Mouse (Mus musculus): ENCODE measurements at regions not wholly inside any gene's neighbourhood (a gene's known extent, or its start where the extent isn't known, plus 50 kb on each side); places are given as distances from the start of the nearest gene placed in this dataset.
A peak's percentile ranks its signal among the peaks of the same experiment; 100 is the strongest.

DNA sequence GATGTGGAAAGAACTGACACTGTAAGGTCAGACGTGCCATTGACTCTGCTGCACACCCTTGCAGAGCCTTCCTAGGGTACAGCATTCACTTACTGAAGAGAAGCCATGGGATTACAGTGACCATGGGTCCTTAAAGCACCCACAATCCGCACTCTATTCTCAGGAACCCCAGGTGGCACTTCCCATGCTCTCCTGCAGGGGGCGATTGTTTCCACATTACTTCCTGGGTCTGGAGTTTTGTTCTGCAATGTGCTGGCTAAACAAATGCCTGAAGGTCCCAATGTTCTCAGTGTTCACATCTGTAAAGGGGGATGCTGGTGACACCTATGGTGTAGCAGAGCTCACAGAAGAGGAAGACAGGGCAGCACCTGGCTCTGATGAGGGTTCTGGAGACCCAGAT lies 198.0 kb downstream of the Gm26897 start:
- WGBS, result 65% methylated on average over 3 of the region's 3 CpGs
- Histone ChIP-seq H3K4me2 (replicated peaks) (no peak overlapping the region), H3K36me3 (no peaks in the 10 kb centered on the region), H3K9me3 (peaks cover 4% of the 10 kb centered on the region; the same call in 1 of the 2 replicates), H3K27me3 (peaks cover 15% of the 10 kb centered on the region), H3K4me3 (no peak overlapping the region), H3K27ac (no peak overlapping the region), H3K4me1 (peaks cover 10% of the 10 kb centered on the region), H3K9ac (no peak overlapping the region)
- no peak for ATAC-seq (ENCODE audit: low FRiP score, low read depth)

DNA sequence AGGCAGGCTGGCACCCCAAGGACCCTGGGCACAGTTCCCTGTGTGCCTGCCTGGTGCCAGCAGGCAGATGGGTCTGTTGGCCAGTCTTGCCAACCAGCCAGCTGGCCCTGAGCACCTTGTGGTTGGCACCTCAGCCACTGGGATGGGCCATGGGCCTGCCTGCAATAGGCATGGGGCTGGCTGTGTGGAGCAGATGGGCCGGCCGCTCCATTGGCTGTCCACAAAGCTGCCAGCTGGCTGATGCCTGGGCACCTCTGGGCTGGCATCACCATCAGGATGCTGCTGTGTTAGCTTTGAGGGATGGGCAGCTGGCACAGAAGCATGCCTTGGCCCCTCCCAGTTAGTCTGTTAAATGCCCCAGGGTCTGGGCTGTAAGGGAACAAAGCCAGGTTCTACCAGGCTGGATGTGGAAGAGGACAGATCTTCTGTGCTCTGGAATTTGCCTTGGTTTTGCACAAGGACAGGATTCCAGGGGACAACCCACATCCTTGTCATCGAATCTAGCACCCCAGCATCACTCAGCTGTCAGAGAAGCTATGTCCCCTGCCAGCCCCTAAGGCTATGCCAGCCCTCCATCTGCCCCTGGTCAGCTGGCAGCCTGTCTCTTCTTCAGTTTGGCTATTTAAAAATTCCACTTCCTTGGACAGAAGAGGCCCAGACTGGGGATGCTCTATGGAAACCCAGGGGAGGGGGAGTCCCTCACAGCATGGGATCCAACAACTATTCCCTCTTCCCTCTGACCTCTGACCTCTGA lies 201.8 kb downstream of the Gm26897 start:
- no peak overlapping the region for H3K4me2 ChIP-seq (replicated peaks)
- ATAC-seq (ENCODE audit: low FRiP score, low read depth), result no peak
- H3K27ac ChIP-seq, result no peak overlapping the region
- H3K9me3 ChIP-seq, result peaks cover 4% of the 10 kb centered on the region; the same call in 1 of the 2 replicates
- H3K27me3 ChIP-seq, result 0 out of 2 replicates have a peak, but pooled peaks cover 4% of the 10 kb centered on the region
- H3K4me1 ChIP-seq, result no peaks in the 10 kb centered on the region
- H3K4me3 ChIP-seq, result no peak overlapping the region
- WGBS, result 79% methylated on average over 3 of the region's 3 CpGs
- no peaks in the 10 kb centered on the region for H3K36me3 ChIP-seq
- H3K9ac ChIP-seq, result no peak overlapping the region

DNA sequence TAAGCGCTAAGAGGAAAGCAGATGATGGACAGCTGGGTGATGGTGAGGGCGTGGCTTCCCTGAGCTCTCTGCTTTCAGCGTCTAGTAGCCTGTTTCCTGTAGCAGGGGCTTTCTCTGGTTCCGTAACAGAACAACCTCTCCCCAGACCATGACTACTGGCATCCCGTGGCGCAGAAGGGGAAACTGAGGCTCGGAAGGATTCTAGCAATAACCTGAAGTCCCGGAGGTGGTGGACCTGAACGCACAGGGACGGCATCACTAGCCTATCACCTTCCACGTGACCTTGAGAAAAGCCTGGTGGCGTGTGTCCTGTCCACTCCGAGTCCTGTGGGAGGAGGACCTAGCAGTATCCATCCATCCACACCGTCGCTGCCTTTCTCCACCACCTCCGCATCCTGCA lies 208.1 kb downstream of the Gm26897 start:
- Histone ChIP-seq H3K9ac (no peak overlapping the region), H3K36me3 (no peaks in the 10 kb centered on the region), H3K4me2 (replicated peaks) (no peak overlapping the region), H3K27ac (no peak overlapping the region), H3K27me3 (peaks cover 45% of the 10 kb centered on the region), H3K9me3 (no peaks in the 10 kb centered on the region), H3K4me1 (0 out of 2 replicates have a peak, but pooled peaks cover 6% of the 10 kb centered on the region), H3K4me3 (no peak overlapping the region)
- ATAC-seq (ENCODE audit: low FRiP score, low read depth), result no peak
- WGBS, result 81% methylated on average over 16 of the region's 16 CpGs

DNA sequence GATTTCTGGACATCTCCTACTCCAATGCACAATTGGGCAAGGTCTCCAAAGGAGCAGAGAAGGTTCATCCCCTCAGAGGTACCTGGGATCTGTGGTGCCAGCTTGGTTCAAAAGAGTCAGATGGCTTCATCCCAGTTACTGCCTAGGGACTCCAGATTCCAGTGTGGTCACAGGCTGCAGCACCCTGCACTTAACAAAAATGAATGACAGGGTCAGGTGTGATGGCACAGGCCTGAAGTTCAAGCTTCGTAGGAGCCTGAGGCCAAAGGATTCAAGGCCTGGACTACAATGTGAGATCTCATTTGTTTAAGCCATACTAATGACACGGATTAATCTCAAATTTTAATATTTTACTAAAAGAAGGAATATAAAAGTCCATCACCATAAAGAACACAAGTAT lies 209.1 kb downstream of the Gm26897 start:
- no peak overlapping the region for H3K4me2 ChIP-seq (replicated peaks)

GRCm38 (mm10) chr5:111943337-111944162 lies 209.8 kb downstream of the Gm26897 start:
- Histone ChIP-seq H3K27me3 (peaks cover 50% of the 10 kb centered on the region), H3K27ac (no peak overlapping the region), H3K4me1 (0 out of 2 replicates have a peak, but pooled peaks cover 6% of the 10 kb centered on the region), H3K4me3 (no peak overlapping the region), H3K9me3 (no peaks in the 10 kb centered on the region), H3K36me3 (no peaks in the 10 kb centered on the region), H3K9ac (no peak overlapping the region), H3K4me2 (replicated peaks) (no peak overlapping the region)
- WGBS, result 54% methylated on average over 21 of the region's 21 CpGs
- ATAC-seq (ENCODE audit: low FRiP score, low read depth), result no peak

More for the DNA sequence above, 209.1 kb downstream of the Gm26897 start:
- 80% methylated on average over 2 of the region's 2 CpGs for WGBS
- Histone ChIP-seq H3K27me3 (peaks cover 50% of the 10 kb centered on the region), H3K9ac (no peak overlapping the region), H3K9me3 (no peaks in the 10 kb centered on the region), H3K36me3 (no peaks in the 10 kb centered on the region), H3K4me1 (0 out of 2 replicates have a peak, but pooled peaks cover 6% of the 10 kb centered on the region), H3K4me3 (no peak overlapping the region), H3K27ac (no peak overlapping the region)
- no peak for ATAC-seq (ENCODE audit: low FRiP score, low read depth)

- 39% methylated on average over 24 of the region's 28 CpGs for WGBS
- Histone ChIP-seq H3K9me3 (no peaks in the 10 kb centered on the region), H3K4me2 (replicated peaks) (no peak overlapping the region), H3K4me1 (0 out of 2 replicates have a peak, but pooled peaks cover 6% of the 10 kb centered on the region), H3K27ac (no peak overlapping the region), H3K9ac (no peak overlapping the region), H3K36me3 (no peaks in the 10 kb centered on the region), H3K4me3 (no peak overlapping the region), H3K27me3 (peaks cover 50% of the 10 kb centered on the region)
- ATAC-seq (ENCODE audit: low FRiP score, low read depth), result no peak
Measured at GRCm38 (mm10) chr5:111944273-111944971, 210.7 kb downstream of the Gm26897 start.

GRCm38 (mm10) chr5:111944972-111945285 lies 211.2 kb downstream of the Gm26897 start:
- Histone ChIP-seq H3K4me1 (0 out of 2 replicates have a peak, but pooled peaks cover 6% of the 10 kb centered on the region), H3K9me3 (no peaks in the 10 kb centered on the region), H3K36me3 (no peaks in the 10 kb centered on the region), H3K4me3 (no peak overlapping the region), H3K9ac (no peak overlapping the region), H3K27me3 (peaks cover 50% of the 10 kb centered on the region), H3K27ac (no peak overlapping the region), H3K4me2 (replicated peaks) (no peak overlapping the region)
- WGBS, result 54% methylated on average over 3 of the region's 3 CpGs
- ATAC-seq (ENCODE audit: low FRiP score, low read depth), result no peak

DNA sequence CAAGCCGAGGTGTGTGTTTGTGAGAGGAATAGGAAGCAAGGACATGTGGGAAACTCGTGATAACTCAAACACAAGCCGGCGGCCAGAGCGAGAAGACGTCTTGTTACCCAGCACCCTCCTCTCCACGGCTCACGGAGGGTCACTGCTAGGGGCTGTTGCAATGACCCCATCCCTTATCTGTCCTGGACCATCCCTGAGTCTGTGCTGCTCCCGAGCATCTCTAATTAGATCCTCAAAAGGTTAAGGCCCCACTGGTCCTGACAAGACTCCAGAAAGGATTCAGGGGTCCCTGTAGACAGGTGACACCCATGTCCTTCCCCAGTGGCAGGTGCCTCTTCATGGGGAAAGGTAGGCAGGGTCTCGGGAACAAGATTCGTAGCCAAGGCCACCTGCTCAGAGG lies 212.6 kb downstream of the Gm26897 start:
- Histone ChIP-seq H3K9ac (no peak overlapping the region), H3K27ac (no peak overlapping the region), H3K27me3 (peaks cover 53% of the 10 kb centered on the region), H3K4me1 (0 out of 2 replicates have a peak, but pooled peaks cover 6% of the 10 kb centered on the region), H3K4me3 (no peak overlapping the region), H3K4me2 (replicated peaks) (no peak overlapping the region), H3K9me3 (no peaks in the 10 kb centered on the region), H3K36me3 (no peaks in the 10 kb centered on the region)
- WGBS, result 86% methylated on average over 11 of the region's 11 CpGs
- no peak for ATAC-seq (ENCODE audit: low FRiP score, low read depth)

DNA sequence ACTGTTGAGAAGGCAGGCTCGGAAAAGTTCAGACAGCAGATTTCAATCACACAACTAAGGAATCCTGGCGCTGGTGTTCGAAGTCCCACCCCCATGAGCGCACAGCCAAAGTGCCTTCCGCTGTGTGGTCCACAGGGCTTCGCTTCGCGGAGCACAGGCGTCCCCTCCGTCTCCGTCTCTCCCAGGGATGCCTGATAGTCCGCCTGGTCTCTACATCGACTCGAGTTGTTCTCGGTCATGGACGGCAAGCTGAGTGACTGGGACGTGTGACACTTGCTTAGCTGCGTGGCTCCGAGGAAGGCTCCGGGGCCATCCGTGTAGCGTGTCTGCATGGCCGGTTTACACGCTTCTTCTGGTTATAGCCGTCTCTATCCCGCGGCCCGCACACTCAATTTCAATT lies 224.0 kb downstream of the Gm26897 start:
- no peak for ATAC-seq (ENCODE audit: low FRiP score, low read depth)
- H3K4me2 ChIP-seq (replicated peaks), result 0 out of 2 replicates have a peak overlapping the region, but pooled peaks have one; percentile 0
- H3K27me3 ChIP-seq, result peaks cover 48% of the 10 kb centered on the region
- no peak overlapping the region for H3K9ac ChIP-seq
- H3K4me1 ChIP-seq, result peaks cover 7% of the 10 kb centered on the region; the same call in 1 of the 2 replicates
- no peaks in the 10 kb centered on the region for H3K36me3 ChIP-seq
- no peaks in the 10 kb centered on the region for H3K9me3 ChIP-seq
- 70% methylated on average over 28 of the region's 28 CpGs for WGBS
- no peak overlapping the region for H3K27ac ChIP-seq
- H3K4me3 ChIP-seq, result no peak overlapping the region

DNA sequence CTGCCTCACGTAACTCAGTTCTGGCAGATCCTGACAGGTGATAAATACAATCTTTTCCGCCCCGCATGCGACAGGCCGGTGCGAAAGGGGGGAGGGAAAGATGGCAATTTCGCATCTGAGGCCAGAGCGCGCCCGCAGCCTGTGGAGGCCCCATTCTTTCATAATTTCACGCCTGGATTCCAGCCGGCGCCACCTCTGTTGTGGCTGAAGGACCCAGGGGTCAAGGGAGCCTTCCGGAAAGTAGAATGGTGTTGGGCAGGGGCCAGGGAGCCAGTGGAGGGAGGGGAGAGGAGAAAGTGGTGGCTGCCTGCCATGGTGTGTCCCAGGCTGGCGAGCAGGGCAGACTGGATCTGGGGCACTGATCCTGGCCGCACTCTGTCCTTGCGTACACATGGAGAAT lies 224.5 kb downstream of the Gm26897 start:
- Histone ChIP-seq H3K9me3 (no peaks in the 10 kb centered on the region), H3K27ac (no peak overlapping the region), H3K4me1 (peaks cover 7% of the 10 kb centered on the region; the same call in 1 of the 2 replicates), H3K36me3 (no peaks in the 10 kb centered on the region), H3K4me2 (replicated peaks) (no peak overlapping the region; the same call in 1 of the 2 replicates), H3K27me3 (peaks cover 43% of the 10 kb centered on the region), H3K4me3 (no peak overlapping the region), H3K9ac (no peak overlapping the region)
- no peak for ATAC-seq (ENCODE audit: low FRiP score, low read depth)
- WGBS, result 67% methylated on average over 17 of the region's 17 CpGs

DNA sequence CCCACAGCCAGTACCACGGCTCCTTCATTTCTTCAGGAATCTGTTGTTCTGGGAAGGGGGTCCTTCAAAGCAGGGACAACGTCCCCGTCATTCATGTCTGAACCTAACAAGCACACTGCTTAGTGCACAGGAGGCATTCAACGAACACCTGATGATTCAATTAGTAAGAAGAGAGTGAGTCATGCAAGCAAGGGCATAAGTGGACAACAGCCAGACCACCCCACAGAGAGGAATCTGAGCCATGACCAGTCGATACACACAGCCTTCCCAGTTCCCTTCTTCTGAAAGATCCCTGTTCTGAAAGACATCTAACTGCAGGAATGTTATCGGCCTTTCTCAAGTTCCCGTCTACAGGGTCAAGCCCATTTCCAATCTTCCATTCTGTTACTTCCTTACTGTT lies 231.6 kb downstream of the Gm26897 start:
- Histone ChIP-seq H3K4me3 (no peak overlapping the region), H3K9ac (no peak overlapping the region), H3K36me3 (no peaks in the 10 kb centered on the region), H3K4me1 (0 out of 2 replicates have a peak, but pooled peaks cover 2% of the 10 kb centered on the region), H3K27ac (no peak overlapping the region), H3K9me3 (peaks cover 6% of the 10 kb centered on the region; the same call in 1 of the 2 replicates), H3K27me3 (peaks cover 12% of the 10 kb centered on the region; the same call in 1 of the 2 replicates), H3K4me2 (replicated peaks) (no peak overlapping the region)
- no peak for ATAC-seq (ENCODE audit: low FRiP score, low read depth)
- WGBS, result 81% methylated on average over 7 of the region's 7 CpGs
